Mouse (Mus musculus): Measurements from ENCODE around the gene Hsd11b2. TPM values are rescaled to one million over a fixed set of nuclear protein-coding genes. Genes with fewer than 3 reads are reported as not detected.

Gene Hsd11b2
- polyA plus RNA-seq, 1 experiment = 0.54 TPM

DNA sequence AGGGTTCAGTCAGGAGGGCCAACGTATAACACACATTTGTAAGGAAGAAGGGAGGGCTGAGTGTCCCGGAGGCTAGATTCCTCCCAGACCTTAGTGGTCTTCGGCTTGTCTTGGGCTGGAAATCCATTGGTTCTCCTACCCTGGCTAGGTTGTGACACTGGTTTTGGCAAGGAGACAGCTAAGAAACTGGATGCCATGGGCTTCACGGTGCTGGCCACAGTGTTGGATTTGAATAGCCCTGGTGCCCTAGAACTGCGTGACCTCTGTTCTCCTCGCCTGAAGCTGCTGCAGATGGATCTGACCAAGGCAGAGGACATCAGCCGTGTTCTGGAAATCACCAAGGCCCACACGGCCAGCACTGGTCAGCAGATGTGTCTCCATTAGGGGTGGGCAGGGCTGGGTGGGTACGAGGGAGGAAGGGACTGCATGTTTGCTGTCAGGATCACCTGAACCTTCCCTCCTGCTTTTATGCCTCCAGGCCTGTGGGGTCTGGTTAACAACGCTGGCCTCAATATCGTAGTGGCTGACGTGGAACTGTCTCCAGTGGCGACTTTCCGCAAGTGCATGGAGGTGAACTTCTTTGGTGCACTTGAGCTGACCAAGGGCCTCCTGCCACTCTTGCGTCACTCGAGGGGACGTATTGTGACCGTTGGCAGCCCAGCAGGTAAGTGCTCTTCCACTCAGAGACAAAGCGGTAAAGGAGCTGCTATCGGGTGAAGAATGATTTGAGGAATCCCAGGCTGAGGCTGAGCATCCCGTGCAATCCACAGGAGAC lies 3.6 kb downstream of the Hsd11b2 start:
- H3K9me3 ChIP-seq (replicated peaks; ENCODE audit: control insufficient read depth, insufficient read depth, low read length, poor library complexity, severe bottlenecking) = no peaks in the 10 kb centered on the region
- no peak overlapping the region for H3K27ac ChIP-seq (ENCODE audit: insufficient read depth, low read length)
- no peaks in the 10 kb centered on the region; the same call in 1 of the 2 replicates for H3K27me3 ChIP-seq (ENCODE audit: control insufficient read depth, insufficient read depth, low read length, poor library complexity, severe bottlenecking)
- no peak overlapping the region for H3K9ac ChIP-seq (ENCODE audit: low read depth, poor library complexity, severe bottlenecking)
- H3K4me1 ChIP-seq (ENCODE audit: control insufficient read depth, insufficient read depth, low read length) = no peaks in the 10 kb centered on the region
- H3K36me3 ChIP-seq (ENCODE audit: control insufficient read depth, insufficient read depth, low read length, poor library complexity, severe bottlenecking) = no peaks in the 10 kb centered on the region
- TF ChIP-seq CTCF (IDR thresholded peaks at IDR 0.05; ENCODE audit: low read depth, low read length) (no peak), POLR2A (IDR thresholded peaks at IDR 0.05; ENCODE audit: insufficient read depth, low read length) (no peak), EP300 (IDR thresholded peaks at IDR 0.05; ENCODE audit: insufficient read depth, low read depth, low read length) (no peak)
- no peak overlapping the region for H3K4me3 ChIP-seq (ENCODE audit: low read depth, low read length)

DNA sequence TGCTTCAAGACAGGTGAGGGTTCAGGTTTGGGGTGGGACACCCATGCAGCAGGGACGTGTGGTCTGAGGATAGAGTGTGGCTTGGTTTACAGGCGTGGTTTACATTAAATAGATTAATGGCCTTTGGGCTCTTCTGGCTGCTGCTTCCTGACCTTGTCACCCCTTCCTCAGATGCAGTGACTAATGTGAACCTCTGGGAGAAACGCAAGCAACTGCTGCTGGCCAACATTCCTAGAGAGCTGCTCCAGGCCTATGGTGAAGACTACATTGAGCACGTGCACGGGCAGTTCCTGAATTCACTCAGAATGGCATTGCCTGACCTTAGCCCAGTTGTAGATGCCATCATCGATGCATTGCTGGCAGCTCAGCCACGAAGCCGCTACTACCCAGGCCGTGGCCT lies 4.3 kb downstream of the Hsd11b2 start:
- Histone ChIP-seq H3K36me3 (ENCODE audit: control insufficient read depth, insufficient read depth, low read length, poor library complexity, severe bottlenecking) (no peaks in the 10 kb centered on the region), H3K27me3 (ENCODE audit: control insufficient read depth, insufficient read depth, low read length, poor library complexity, severe bottlenecking) (no peaks in the 10 kb centered on the region; the same call in 1 of the 2 replicates), H3K4me1 (ENCODE audit: control insufficient read depth, insufficient read depth, low read length) (no peaks in the 10 kb centered on the region), H3K4me3 (ENCODE audit: low read depth, low read length) (no peak overlapping the region), H3K9ac (ENCODE audit: low read depth, poor library complexity, severe bottlenecking) (no peak overlapping the region), H3K27ac (ENCODE audit: insufficient read depth, low read length) (no peak overlapping the region), H3K9me3 (replicated peaks; ENCODE audit: control insufficient read depth, insufficient read depth, low read length, poor library complexity, severe bottlenecking) (no peaks in the 10 kb centered on the region)
- TF ChIP-seq CTCF (IDR thresholded peaks at IDR 0.05; ENCODE audit: low read depth, low read length) (no peak), EP300 (IDR thresholded peaks at IDR 0.05; ENCODE audit: insufficient read depth, low read depth, low read length) (no peak), POLR2A (IDR thresholded peaks at IDR 0.05; ENCODE audit: insufficient read depth, low read length) (no peak)

DNA sequence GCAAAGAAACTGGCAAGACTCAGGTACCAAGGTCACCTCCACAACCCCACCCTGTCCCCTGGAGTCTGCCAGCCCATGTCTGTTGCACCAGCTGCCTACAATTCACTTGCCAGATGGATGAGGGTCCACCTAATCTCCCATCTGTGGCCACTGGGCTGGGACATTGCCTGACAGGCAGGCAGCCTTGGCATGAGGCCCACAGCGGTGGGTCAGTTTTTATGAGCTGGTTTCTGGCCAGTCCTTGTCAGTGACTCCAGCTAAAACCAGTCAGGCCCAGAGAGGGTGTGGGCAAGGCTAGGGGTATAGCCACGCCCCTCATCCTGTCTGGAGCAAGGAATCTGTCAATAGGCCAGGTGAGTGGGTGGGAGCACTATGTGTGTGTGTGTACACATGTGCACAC lies 8.6 kb downstream of the Hsd11b2 start:
- Histone ChIP-seq H3K9me3 (replicated peaks; ENCODE audit: control insufficient read depth, insufficient read depth, low read length, poor library complexity, severe bottlenecking) (no peaks in the 10 kb centered on the region), H3K9ac (ENCODE audit: low read depth, poor library complexity, severe bottlenecking) (no peak overlapping the region), H3K36me3 (ENCODE audit: control insufficient read depth, insufficient read depth, low read length, poor library complexity, severe bottlenecking) (no peaks in the 10 kb centered on the region), H3K27ac (ENCODE audit: insufficient read depth, low read length) (no peak overlapping the region), H3K27me3 (ENCODE audit: control insufficient read depth, insufficient read depth, low read length, poor library complexity, severe bottlenecking) (no peaks in the 10 kb centered on the region), H3K4me1 (ENCODE audit: control insufficient read depth, insufficient read depth, low read length) (no peaks in the 10 kb centered on the region), H3K4me3 (ENCODE audit: low read depth, low read length) (no peak overlapping the region)
- TF ChIP-seq POLR2A (IDR thresholded peaks at IDR 0.05; ENCODE audit: insufficient read depth, low read length) = no peak
- TF ChIP-seq EP300 (IDR thresholded peaks at IDR 0.05; ENCODE audit: insufficient read depth, low read depth, low read length) = no peak
- TF ChIP-seq CTCF (IDR thresholded peaks at IDR 0.05; ENCODE audit: low read depth, low read length) = no peak

DNA sequence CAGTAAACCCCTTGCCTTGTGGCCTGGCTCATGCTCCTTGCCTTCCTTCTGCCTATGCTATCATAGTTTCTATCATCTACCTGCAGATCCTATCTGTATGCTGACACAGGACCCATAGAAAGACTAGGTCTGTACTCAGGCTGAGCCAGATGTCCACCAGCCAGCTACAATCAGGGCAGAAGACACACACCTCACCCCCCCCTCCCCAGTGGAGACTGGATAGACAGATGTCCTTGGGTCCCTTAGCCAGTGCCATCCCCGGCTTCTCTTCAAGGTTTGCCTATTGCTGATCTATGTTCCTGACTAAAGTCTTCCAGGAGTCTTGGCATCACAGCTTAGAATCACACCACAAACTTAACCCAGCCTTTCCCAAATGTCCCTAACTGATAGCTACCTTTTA lies 9.7 kb downstream of the Hsd11b2 start:
- Histone ChIP-seq H3K9ac (ENCODE audit: low read depth, poor library complexity, severe bottlenecking) (no peak overlapping the region), H3K4me3 (ENCODE audit: low read depth, low read length) (no peak overlapping the region), H3K4me1 (ENCODE audit: control insufficient read depth, insufficient read depth, low read length) (no peaks in the 10 kb centered on the region), H3K9me3 (replicated peaks; ENCODE audit: control insufficient read depth, insufficient read depth, low read length, poor library complexity, severe bottlenecking) (no peaks in the 10 kb centered on the region), H3K27ac (ENCODE audit: insufficient read depth, low read length) (no peak overlapping the region), H3K36me3 (ENCODE audit: control insufficient read depth, insufficient read depth, low read length, poor library complexity, severe bottlenecking) (no peaks in the 10 kb centered on the region), H3K27me3 (ENCODE audit: control insufficient read depth, insufficient read depth, low read length, poor library complexity, severe bottlenecking) (no peaks in the 10 kb centered on the region)
- TF ChIP-seq POLR2A (IDR thresholded peaks at IDR 0.05; ENCODE audit: insufficient read depth, low read length) (no peak), CTCF (IDR thresholded peaks at IDR 0.05; ENCODE audit: low read depth, low read length) (no peak), EP300 (IDR thresholded peaks at IDR 0.05; ENCODE audit: insufficient read depth, low read depth, low read length) (no peak)

DNA sequence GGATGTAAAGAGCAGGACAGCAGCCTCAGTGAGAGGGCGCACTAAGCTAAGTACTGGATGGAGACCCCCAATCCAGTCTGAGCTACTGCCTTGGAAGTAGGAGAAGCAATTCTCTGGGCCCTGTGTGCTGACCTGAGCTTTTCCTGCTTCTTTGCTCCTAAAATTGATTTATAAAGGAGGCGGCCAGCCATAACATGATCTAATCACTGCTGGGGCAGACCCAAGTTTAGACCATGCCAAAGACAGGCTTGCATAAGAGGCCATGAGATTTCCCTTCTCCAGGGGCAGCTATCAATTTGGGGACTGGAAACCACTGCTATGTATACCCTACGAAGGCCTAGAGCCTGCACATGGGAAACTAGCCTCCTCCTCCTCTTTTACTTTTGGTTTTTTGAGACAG lies 10.7 kb downstream of the Hsd11b2 start:
- no peak overlapping the region for H3K9ac ChIP-seq (ENCODE audit: low read depth, poor library complexity, severe bottlenecking)
- no peak overlapping the region for H3K27ac ChIP-seq (ENCODE audit: insufficient read depth, low read length)
- H3K9me3 ChIP-seq (replicated peaks; ENCODE audit: control insufficient read depth, insufficient read depth, low read length, poor library complexity, severe bottlenecking) = no peaks in the 10 kb centered on the region
- no peak for TF ChIP-seq EP300 (IDR thresholded peaks at IDR 0.05; ENCODE audit: insufficient read depth, low read depth, low read length)
- H3K27me3 ChIP-seq (ENCODE audit: control insufficient read depth, insufficient read depth, low read length, poor library complexity, severe bottlenecking) = no peaks in the 10 kb centered on the region
- H3K4me1 ChIP-seq (ENCODE audit: control insufficient read depth, insufficient read depth, low read length) = no peaks in the 10 kb centered on the region
- no peaks in the 10 kb centered on the region for H3K36me3 ChIP-seq (ENCODE audit: control insufficient read depth, insufficient read depth, low read length, poor library complexity, severe bottlenecking)
- H3K4me3 ChIP-seq (ENCODE audit: low read depth, low read length) = no peak overlapping the region

GRCm38 (mm10) chr8:105531774-105532173 lies 13.2 kb downstream of the Hsd11b2 start:
- Histone ChIP-seq H3K4me1 (ENCODE audit: control insufficient read depth, insufficient read depth, low read length) (no peaks in the 10 kb centered on the region), H3K9ac (ENCODE audit: low read depth, poor library complexity, severe bottlenecking) (no peak overlapping the region), H3K27me3 (ENCODE audit: control insufficient read depth, insufficient read depth, low read length, poor library complexity, severe bottlenecking) (no peaks in the 10 kb centered on the region), H3K27ac (ENCODE audit: insufficient read depth, low read length) (no peak overlapping the region), H3K9me3 (replicated peaks; ENCODE audit: control insufficient read depth, insufficient read depth, low read length, poor library complexity, severe bottlenecking) (no peaks in the 10 kb centered on the region), H3K36me3 (ENCODE audit: control insufficient read depth, insufficient read depth, low read length, poor library complexity, severe bottlenecking) (no peaks in the 10 kb centered on the region), H3K4me3 (ENCODE audit: low read depth, low read length) (no peak overlapping the region)
- TF ChIP-seq CTCF (IDR thresholded peaks at IDR 0.05; ENCODE audit: low read depth, low read length) (peak; percentile 78), EP300 (IDR thresholded peaks at IDR 0.05; ENCODE audit: insufficient read depth, low read depth, low read length) (no peak)

Measured in ES-Bruce4 (cell line).